Mouse (Mus musculus) c-Kit-positive CD71-positive TER-119-negative erythroid progenitor cells, embryonic 14.5 days (primary cell): ENCODE measurements at regions not wholly inside any gene's neighbourhood (a gene's known extent, or its start where the extent isn't known, plus 50 kb on each side); places are given as distances from the start of the nearest gene placed in this dataset.

Experiments used
- DNase-seq: peaks from one replicate; pipeline ENCODE4 v3.0.0-alpha.2; 2013; ENCODE audit warnings: low read depth

GRCm38 (mm10) chr7:90059629-90060301 lies 70.2 kb upstream of the Picalm start:
- no peak for DNase-seq

GRCm38 (mm10) chr7:90060343-90061175 lies 69.5 kb upstream of the Picalm start:
- peak; percentile 85 for DNase-seq

DNA sequence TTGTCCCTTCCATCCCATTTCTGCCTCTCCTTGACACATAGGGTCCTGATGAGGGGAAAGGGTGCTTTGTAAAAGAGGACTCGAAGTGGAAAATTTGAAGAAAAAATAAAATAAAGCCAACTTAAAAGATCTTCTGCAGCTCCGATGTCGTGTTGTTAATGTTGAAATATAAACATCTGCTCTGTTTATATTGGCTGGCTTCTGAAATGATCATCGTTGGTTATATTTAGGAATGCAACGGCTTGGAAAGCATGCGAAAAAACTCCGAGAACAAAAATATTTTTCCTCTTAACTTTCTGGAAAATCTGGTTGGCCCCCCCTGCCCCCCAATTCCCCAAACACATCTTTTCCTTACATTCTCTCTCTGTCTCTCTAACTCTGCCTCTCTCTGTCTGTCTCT lies 68.3 kb upstream of the Picalm start:
- DNase-seq: no peak

- DNase-seq: peak; percentile 67
Observed at GRCm38 (mm10) chr7:90062874-90063273, 67.1 kb upstream of the Picalm start.

- DNase-seq: no peak
Observed at GRCm38 (mm10) chr7:90064198-90064597, 65.8 kb upstream of the Picalm start.

- no peak for DNase-seq
Observed at GRCm38 (mm10) chr7:90065269-90065955, 64.6 kb upstream of the Picalm start.

DNA sequence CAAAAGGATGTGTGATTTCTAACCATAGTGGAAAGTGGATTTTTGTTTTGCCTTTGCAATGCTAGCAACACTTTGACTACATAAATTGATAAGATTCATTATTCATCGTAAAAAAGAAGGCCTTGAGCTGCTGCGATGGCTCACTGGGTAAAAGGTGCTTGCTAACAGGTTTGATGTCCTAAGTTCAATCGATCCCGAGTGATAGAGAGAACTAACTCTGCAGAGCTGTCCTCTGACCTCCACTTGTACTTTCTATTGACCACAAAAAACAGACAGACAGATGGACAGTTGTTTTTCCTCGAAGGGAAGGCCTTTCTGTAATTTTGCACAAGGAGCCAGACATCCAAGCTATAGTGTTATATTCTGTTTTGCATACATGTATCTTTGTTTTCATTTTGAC lies 63.7 kb upstream of the Picalm start:
- DNase-seq: no peak

- DNase-seq: no peak
Observed at GRCm38 (mm10) chr7:90067961-90068665, 61.9 kb upstream of the Picalm start.

DNA sequence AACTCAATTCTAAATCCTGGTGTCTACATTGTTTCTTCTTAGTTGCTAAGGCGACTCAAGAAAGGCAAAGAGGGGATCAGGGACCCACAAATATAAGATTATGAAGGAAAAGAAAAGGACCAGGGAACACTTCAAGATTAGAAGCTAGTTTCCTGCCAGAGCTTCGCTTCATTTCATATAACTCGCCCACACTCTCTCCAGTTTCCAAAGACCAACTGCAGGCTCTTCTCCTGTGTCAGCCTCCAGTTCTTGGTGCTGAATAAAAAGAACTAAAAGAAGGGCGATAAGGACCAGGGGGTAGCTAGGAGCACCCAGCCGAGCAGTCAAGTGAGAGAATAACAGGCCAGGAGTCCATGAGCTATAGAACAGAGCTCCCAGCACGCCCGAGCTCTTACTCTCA lies 59.7 kb upstream of the Picalm start:
- no peak for DNase-seq

DNA sequence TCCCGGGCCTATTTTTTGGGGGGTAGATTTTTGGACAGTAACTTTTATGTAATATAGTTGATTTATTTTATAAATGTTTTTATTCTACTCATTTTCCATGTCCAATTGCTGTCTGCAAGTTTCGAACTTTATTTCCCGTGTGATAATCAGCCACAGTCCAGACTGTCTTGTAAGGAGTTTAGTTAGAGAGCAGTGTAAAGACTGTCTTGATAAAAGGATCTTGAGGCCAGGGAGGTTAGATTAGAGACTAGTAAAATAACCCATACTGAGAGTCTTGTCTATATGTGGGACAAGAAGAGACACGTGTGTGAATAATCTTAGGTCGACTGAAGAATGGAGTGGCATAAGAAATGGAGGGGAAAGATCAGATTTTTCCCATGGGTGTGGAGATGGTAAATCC lies 56.1 kb upstream of the Picalm start:
- DNase-seq: no peak

- no peak for DNase-seq
Observed at GRCm38 (mm10) chr7:90074592-90074991, 55.4 kb upstream of the Picalm start.

DNA sequence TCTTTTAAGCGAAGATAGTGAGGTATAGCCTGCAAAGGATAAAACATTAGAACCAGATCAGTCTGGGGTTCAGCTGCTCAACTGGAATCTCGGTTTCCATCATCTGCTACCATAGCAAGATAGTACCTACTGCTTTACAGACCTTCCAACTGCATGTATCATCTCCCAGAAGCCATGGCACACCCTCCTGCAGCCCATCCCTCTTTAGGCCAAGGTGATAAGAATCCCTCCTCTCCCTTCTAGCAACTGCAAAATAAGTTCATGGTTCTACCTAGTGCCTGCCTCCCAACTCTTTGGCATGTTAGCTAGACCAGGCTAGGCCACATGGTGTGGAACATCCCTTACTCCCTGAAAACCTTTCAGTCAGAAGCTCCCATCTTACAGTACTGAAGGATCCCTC lies 52.4 kb upstream of the Picalm start:
- DNase-seq: no peak

DNA sequence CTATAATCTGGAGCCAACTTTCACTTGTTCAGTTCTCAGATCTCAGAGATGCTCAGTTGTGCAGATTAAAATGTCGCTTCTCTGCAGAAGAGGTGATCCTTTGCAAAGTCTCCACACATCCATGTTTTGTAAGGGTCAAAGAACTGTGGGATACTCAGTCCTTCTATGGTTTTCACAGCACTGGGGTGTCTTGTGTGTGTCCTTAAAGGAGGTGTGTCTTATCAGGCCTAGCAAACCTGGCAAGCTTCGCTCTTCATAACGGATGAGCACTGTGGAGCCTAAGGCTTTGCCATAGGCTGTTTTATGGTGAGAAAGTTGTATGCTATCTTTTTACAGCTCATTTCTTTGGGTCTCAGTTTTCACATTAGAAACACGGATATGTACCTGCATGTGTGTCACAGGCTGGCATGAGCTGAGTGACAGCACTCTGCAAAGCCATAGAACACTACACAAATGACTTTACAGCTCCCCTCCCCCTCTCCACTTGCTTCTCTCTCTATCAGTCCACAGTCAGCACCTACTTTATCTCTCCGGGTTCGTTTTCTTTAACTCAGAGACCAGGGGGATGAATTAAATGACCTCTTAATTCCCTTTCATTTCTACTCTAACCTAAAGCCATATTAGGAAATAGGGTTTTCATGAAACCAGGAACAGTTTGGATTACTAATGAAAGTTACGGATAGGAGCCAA lies 49.8 kb upstream of the Picalm start:
- DNase-seq: peak; percentile 70
